Mouse (Mus musculus) left cerebral cortex, postnatal 14 days (tissue): ENCODE results near the gene Cradd. TPM values are rescaled to one million over a fixed set of nuclear protein-coding genes. Genes with fewer than 3 reads are reported as not detected.

Experiments used
- DNase-seq, 2 experiments: peaks; one replicate each; pipeline ENCODE4 v3.0.0; 2021 to 2022; ENCODE audit warnings: low spot score in 2 of 2, mixed read lengths in 1 of 2
- intact Hi-C: fragments of 180-260 bp; cut with DNase I; formaldehyde crosslinking; loops from one replicate; pipeline ENCODE4 v1.15.1; 2025
- total RNA-seq, 2 experiments: library from RNA; stranded (reverse); gene quantifications; 2 replicates each; pipeline ENCODE4 v1.2.3; 2021

The Cradd gene
- total RNA-seq, 2 experiments from 2014 or later, result 5.2 to 6.9 TPM

GRCm38 (mm10) chr10:95256095-95256494 is 67.8 kb downstream of the Cradd start:
- DNase-seq, result no peak
- intact Hi-C loops, result no loop called here

DNA sequence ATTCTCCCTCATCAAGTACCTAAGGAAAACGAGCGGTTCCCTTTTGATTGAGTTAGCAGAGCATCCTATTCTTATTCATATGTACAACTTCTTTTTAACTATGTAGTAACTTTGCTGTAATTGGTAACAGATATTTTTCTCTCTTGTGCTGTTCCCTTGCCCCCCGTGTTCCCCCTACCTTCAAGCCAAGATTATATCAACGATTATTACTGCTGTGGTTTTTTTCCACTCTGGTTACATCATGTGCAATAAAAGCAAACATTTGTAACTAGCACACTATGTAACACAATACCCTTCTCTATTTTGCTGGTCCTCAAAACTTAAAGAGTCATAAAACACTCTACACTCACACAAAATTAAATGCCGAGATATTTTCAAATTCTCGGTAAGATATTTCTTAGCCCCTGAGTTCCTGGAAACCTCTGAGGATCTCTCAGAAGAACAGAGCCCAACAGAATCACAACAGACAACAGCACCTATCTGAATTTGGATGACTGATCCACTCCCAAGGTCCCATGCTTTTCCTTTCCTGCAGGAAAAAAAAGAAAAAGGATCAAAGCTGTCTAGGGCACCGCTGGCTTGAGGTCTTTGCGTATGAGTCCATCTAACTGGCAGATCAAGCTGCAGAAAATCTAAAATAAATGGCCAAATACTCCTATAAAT is 68.8 kb downstream of the Cradd start:
- DNase-seq, result no peak
- intact Hi-C loops, result no loop called here

- no peak for DNase-seq
Observed at GRCm38 (mm10) chr10:95254453-95255001, 69.4 kb downstream of the Cradd start.

DNA sequence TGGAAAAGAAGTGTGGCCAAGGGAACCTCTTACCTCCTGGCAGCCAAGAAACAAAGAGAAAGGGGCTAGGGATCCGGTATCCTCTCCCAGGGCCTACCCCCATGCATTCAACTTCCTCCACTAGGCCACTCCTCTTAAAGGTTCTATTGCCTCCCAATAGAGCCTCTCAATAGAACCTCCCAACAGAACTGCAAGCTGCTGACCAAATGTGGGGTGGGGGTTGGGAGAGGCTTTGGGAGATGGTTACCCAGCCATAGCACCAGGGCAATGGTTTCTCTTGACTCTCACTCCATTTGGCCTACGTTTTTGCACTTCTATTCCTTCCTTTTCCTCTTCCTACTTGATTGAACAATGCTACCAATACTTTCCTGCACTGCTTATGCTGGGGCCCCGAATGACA is 69.9 kb downstream of the Cradd start:
- no peak for DNase-seq
- intact Hi-C loops, result no loop called here

More at GRCm38 (mm10) chr10:95254453-95255001, 69.4 kb downstream of the Cradd start:
- intact Hi-C loops, result no loop called here

GRCm38 (mm10) chr10:95251674-95252073 is 72.3 kb downstream of the Cradd start:
- DNase-seq, result no peak
- intact Hi-C loops, result no loop called here

- intact Hi-C loops, result no loop called here
- no peak for DNase-seq
Observed at GRCm38 (mm10) chr10:95248362-95248761, 75.6 kb downstream of the Cradd start.

GRCm38 (mm10) chr10:95246696-95247095 is 77.2 kb downstream of the Cradd start:
- intact Hi-C loops, result no loop called here
- no peak for DNase-seq

- DNase-seq, result peak in 1 of 2 experiments; percentile 40
- intact Hi-C loops, result no loop called here
Observed at GRCm38 (mm10) chr10:95245680-95245982, 78.3 kb downstream of the Cradd start.

DNA sequence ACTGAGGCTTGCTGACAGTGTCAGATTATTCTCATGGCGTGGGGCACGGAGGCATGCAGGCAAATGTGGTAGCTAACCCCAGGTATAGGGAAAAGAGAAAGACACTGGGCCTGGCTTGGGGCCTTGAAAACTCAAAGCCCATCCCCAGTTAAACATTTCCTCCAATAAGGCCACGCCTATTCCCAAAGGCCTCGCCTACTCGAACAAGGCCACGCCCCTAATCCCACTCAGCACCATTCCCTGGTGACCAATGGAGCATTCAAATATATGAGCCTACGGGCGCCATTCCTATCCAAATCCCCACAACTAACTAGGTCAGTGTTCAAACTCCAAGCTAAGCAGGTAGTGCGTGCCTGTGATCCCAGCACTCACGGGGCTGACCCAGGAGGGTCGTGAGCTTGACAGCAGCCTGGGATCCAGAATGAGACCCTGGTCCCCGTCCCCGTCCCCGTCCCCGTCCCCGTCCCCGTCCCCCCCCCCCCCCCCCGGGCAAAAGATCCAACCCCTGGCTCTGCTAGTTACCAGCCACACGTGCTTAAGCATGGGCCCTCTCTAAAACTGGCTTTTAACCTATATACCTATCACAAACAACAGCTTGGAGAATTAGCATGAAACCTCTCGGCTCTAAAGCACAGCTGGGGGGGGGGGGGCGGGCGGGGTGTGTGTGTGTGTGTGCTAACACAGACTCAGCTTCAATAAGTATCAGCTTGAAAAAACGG is 78.8 kb downstream of the Cradd start:
- intact Hi-C loops, result no loop called here

DNA sequence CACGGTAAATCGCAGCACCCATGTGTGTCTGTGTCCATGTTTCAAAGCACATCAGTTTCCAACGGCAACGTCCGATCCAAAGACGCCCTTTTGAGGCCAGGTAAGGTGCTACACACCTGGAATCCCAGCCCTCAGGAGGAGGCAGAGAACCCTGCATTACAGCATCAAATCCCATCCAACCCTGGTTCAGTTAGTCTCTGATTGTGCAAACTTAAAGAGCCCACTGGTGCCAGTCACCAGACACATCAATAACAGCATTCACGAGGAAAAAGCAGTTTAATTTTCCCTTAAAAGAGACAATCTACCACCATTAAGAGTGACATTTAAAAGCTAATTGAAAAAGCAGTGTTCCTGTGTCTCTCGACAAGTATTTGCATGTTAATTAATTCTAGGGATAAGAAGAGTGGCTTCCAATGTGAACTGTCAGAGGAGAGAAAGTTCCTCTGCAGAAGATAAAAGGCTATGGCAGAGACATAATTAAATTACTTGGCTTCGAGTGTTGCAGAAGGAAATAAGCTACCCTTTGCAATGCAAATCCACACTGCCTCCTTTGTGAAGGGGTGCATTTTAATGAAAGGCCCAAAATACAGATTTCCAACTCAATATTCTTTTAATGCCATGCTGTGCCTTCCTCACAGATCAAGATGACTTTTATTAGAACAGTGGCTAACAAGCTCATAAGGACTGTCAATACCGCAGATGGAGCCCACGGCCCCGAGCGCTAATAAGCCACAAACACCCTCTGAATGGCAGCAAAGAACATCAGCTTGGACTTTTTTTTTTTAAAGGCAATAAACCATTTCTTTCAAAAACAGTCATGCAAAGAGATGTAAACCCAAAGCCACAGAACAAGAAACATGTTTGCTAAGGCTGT is 84.5 kb downstream of the Cradd start:
- DNase-seq, result no peak
- intact Hi-C loops, result no loop called here

More for the DNA sequence above, 78.8 kb downstream of the Cradd start:
- no peak for DNase-seq

- intact Hi-C loops, result no loop called here
- no peak for DNase-seq
Observed at GRCm38 (mm10) chr10:95238667-95239066, 85.3 kb downstream of the Cradd start.

DNA sequence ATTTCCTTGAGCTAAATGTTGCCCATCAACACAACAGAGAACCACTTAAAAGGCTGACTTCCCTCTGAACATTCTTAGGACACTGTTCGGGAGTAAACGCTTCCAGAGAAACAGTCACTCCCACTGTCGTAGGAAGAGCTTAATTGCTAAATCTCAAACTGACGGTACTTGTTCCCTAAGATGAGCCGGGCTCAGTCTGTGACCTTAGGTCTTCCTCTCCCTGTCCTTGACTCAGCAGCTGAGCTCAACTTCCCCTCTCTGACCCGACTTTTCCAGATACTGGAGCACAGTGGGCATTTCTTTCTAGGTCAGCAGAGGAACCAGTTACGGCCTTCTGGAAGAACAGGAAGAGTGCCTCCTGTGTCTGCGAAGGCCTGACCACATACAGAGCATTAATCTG is 87.7 kb downstream of the Cradd start:
- no peak for DNase-seq
- intact Hi-C loops, result no loop called here

- intact Hi-C loops, result loop anchor here (5.0 kb wide), 1 partner anchor 242 kb away; no protein-coding TSS in a partner anchor
- DNase-seq, result no peak
Observed at GRCm38 (mm10) chr10:95234661-95235060, 89.3 kb downstream of the Cradd start.

- intact Hi-C loops, result loop anchor here (5.0 kb wide), 1 partner anchor 241 kb away; no protein-coding TSS in a partner anchor
- DNase-seq, result no peak
Observed at GRCm38 (mm10) chr10:95233044-95233443, 90.9 kb downstream of the Cradd start.

GRCm38 (mm10) chr10:95232554-95232953 is 91.4 kb downstream of the Cradd start:
- no peak for DNase-seq
- intact Hi-C loops, result loop anchor here (5.0 kb wide), 1 partner anchor 240 kb away; no protein-coding TSS in a partner anchor

- intact Hi-C loops, result loop anchor here (10.0 kb wide), 1 partner anchor 247 kb away; no protein-coding TSS in a partner anchor
- peak in 1 of 2 experiments; percentile 30 for DNase-seq
Observed at GRCm38 (mm10) chr10:95228192-95228591, 95.7 kb downstream of the Cradd start.

GRCm38 (mm10) chr10:95227590-95227989 is 96.3 kb downstream of the Cradd start:
- intact Hi-C loops, result loop anchor here (10.0 kb wide), 1 partner anchor 247 kb away; no protein-coding TSS in a partner anchor
- DNase-seq, result no peak

GRCm38 (mm10) chr10:95226772-95227171 is 97.2 kb downstream of the Cradd start:
- no peak for DNase-seq
- intact Hi-C loops, result loop anchor here (10.0 kb wide), 1 partner anchor 248 kb away; no protein-coding TSS in a partner anchor

DNA sequence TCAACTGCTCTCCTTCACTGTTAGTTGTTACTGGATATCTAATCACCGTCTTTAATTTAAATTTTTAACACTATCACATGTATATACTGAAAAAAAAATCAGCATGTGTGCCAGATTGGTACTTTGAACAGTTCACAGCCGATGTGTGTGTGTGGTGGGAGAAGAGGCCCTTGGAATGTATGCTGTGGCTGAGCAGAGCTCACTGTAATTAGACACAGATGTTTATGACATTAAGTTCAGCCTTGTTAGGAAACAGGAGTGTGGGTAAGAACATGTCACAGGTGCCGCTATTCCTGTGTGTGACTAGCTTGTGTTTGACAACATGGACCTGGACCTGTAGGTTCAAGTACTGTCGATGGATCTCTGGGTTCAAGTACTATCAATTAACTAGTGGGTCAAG is 98.9 kb downstream of the Cradd start:
- intact Hi-C loops, result loop anchor here (10.0 kb wide), 1 partner anchor 250 kb away; no protein-coding TSS in a partner anchor
- DNase-seq, result no peak
